Mouse (Mus musculus): ENCODE data around the gene Mrto4. TPM values are rescaled to one million over a fixed set of nuclear protein-coding genes. Genes with fewer than 3 reads are reported as not detected.
A peak's percentile ranks its signal among the peaks of the same experiment; 100 is the strongest.

Mrto4 gene
- polyA plus RNA-seq, 1 experiment from 2014 or later, result 68.7 TPM

- Histone ChIP-seq H3K36me3 (ENCODE audit: control insufficient read depth, insufficient read depth) (peaks cover 18% of the 10 kb centered on the region), H3K4me1 (ENCODE audit: control insufficient read depth, insufficient read depth, low read length) (peaks cover 17% of the 10 kb centered on the region)
- peak; percentile 15; the same call in 1 of the 2 replicates for ATAC-seq (replicated peaks; ENCODE audit: extremely low read depth, insufficient read depth, low FRiP score)
Observed at GRCm38 (mm10) chr4:139352832-139353231, 456 bp upstream of the Mrto4 start.

GRCm38 (mm10) chr4:139345416-139346019 lies 6.9 kb downstream of the Mrto4 start:
- no peak for ATAC-seq (replicated peaks; ENCODE audit: extremely low read depth, insufficient read depth, low FRiP score)
- no peaks in the 10 kb centered on the region for H3K9me3 ChIP-seq (replicated peaks; ENCODE audit: control insufficient read depth, low read length)
- H3K4me3 ChIP-seq (ENCODE audit: low read length), result no peak overlapping the region
- H3K9ac ChIP-seq (ENCODE audit: low read length), result no peak overlapping the region
- H3K27ac ChIP-seq (ENCODE audit: low read length), result no peak overlapping the region
- peaks cover 16% of the 10 kb centered on the region for H3K36me3 ChIP-seq (ENCODE audit: control insufficient read depth, insufficient read depth)
- H3K4me1 ChIP-seq (ENCODE audit: control insufficient read depth, insufficient read depth, low read length), result peaks cover 2% of the 10 kb centered on the region; the same call in 1 of the 2 replicates
- no peaks in the 10 kb centered on the region for H3K27me3 ChIP-seq (ENCODE audit: control insufficient read depth, insufficient read depth, low read length)
- H3K4me2 ChIP-seq (ENCODE audit: low read depth, low read length), result no peak overlapping the region
- 83% methylated on average over 23 of the region's 23 CpGs for WGBS

More at GRCm38 (mm10) chr4:139352832-139353231, 456 bp upstream of the Mrto4 start:
- 2% methylated on average over 7 of the region's 7 CpGs for WGBS
- Histone ChIP-seq H3K27me3 (ENCODE audit: control insufficient read depth, insufficient read depth, low read length) (no peaks in the 10 kb centered on the region), H3K27ac (ENCODE audit: low read length) (peak overlapping the region; percentile 97), H3K9ac (ENCODE audit: low read length) (peak overlapping the region; percentile 95), H3K4me3 (ENCODE audit: low read length) (peak overlapping the region; percentile 90), H3K9me3 (replicated peaks; ENCODE audit: control insufficient read depth, low read length) (no peaks in the 10 kb centered on the region), H3K4me2 (ENCODE audit: low read depth, low read length) (peak overlapping the region; percentile 98)

GRCm38 (mm10) chr4:139343718-139344117 lies 8.7 kb downstream of the Mrto4 start:
- no peaks in the 10 kb centered on the region for H3K4me1 ChIP-seq (ENCODE audit: control insufficient read depth, insufficient read depth, low read length)
- no peaks in the 10 kb centered on the region for H3K9me3 ChIP-seq (replicated peaks; ENCODE audit: control insufficient read depth, low read length)
- H3K4me3 ChIP-seq (ENCODE audit: low read length), result no peak overlapping the region
- no peaks in the 10 kb centered on the region for H3K27me3 ChIP-seq (ENCODE audit: control insufficient read depth, insufficient read depth, low read length)
- H3K36me3 ChIP-seq (ENCODE audit: control insufficient read depth, insufficient read depth), result peaks cover 10% of the 10 kb centered on the region
- no peak overlapping the region for H3K27ac ChIP-seq (ENCODE audit: low read length)
- H3K4me2 ChIP-seq (ENCODE audit: low read depth, low read length), result no peak overlapping the region
- WGBS, result 40% methylated on average over 5 of the region's 5 CpGs
- ATAC-seq (replicated peaks; ENCODE audit: extremely low read depth, insufficient read depth, low FRiP score), result no peak
- H3K9ac ChIP-seq (ENCODE audit: low read length), result 0 out of 2 replicates have a peak overlapping the region, but pooled peaks have one; percentile 21

- 70% methylated on average over 7 of the region's 7 CpGs for whole genome bisulfite sequencing
- no peaks in the 10 kb centered on the region for H3K9me3 ChIP-seq (replicated peaks; ENCODE audit: control insufficient read depth, low read length)
- H3K27ac ChIP-seq (ENCODE audit: low read length), result no peak overlapping the region
- H3K4me2 ChIP-seq (ENCODE audit: low read depth, low read length), result no peak overlapping the region
- no peak overlapping the region for H3K9ac ChIP-seq (ENCODE audit: low read length)
- ATAC-seq (replicated peaks; ENCODE audit: extremely low read depth, insufficient read depth, low FRiP score), result no peak
- H3K36me3 ChIP-seq (ENCODE audit: control insufficient read depth, insufficient read depth), result no peaks in the 10 kb centered on the region
- H3K27me3 ChIP-seq (ENCODE audit: control insufficient read depth, insufficient read depth, low read length), result 0 out of 2 replicates have a peak, but pooled peaks cover 2% of the 10 kb centered on the region
- H3K4me1 ChIP-seq (ENCODE audit: control insufficient read depth, insufficient read depth, low read length), result no peaks in the 10 kb centered on the region
- H3K4me3 ChIP-seq (ENCODE audit: low read length), result no peak overlapping the region
Observed at GRCm38 (mm10) chr4:139341556-139342233, 10.7 kb downstream of the Mrto4 start.

- no peak for ATAC-seq (replicated peaks; ENCODE audit: extremely low read depth, insufficient read depth, low FRiP score)
- Histone ChIP-seq H3K4me3 (ENCODE audit: low read length) (no peak overlapping the region), H3K27ac (ENCODE audit: low read length) (no peak overlapping the region), H3K4me1 (ENCODE audit: control insufficient read depth, insufficient read depth, low read length) (no peaks in the 10 kb centered on the region), H3K9me3 (replicated peaks; ENCODE audit: control insufficient read depth, low read length) (no peaks in the 10 kb centered on the region), H3K4me2 (ENCODE audit: low read depth, low read length) (no peak overlapping the region), H3K27me3 (ENCODE audit: control insufficient read depth, insufficient read depth, low read length) (0 out of 2 replicates have a peak, but pooled peaks cover 2% of the 10 kb centered on the region), H3K9ac (ENCODE audit: low read length) (no peak overlapping the region), H3K36me3 (ENCODE audit: control insufficient read depth, insufficient read depth) (no peaks in the 10 kb centered on the region)
- 78% methylated on average over 4 of the region's 4 CpGs for WGBS
Observed at GRCm38 (mm10) chr4:139340835-139341234, 11.5 kb downstream of the Mrto4 start.

GRCm38 (mm10) chr4:139338145-139338544 lies 14.2 kb downstream of the Mrto4 start:
- Histone ChIP-seq H3K27me3 (ENCODE audit: control insufficient read depth, insufficient read depth, low read length) (0 out of 2 replicates have a peak, but pooled peaks cover 2% of the 10 kb centered on the region), H3K9me3 (replicated peaks; ENCODE audit: control insufficient read depth, low read length) (no peaks in the 10 kb centered on the region), H3K27ac (ENCODE audit: low read length) (no peak overlapping the region), H3K9ac (ENCODE audit: low read length) (no peak overlapping the region), H3K4me2 (ENCODE audit: low read depth, low read length) (no peak overlapping the region), H3K4me1 (ENCODE audit: control insufficient read depth, insufficient read depth, low read length) (no peaks in the 10 kb centered on the region), H3K4me3 (ENCODE audit: low read length) (no peak overlapping the region), H3K36me3 (ENCODE audit: control insufficient read depth, insufficient read depth) (no peaks in the 10 kb centered on the region)
- no peak for ATAC-seq (replicated peaks; ENCODE audit: extremely low read depth, insufficient read depth, low FRiP score)
- WGBS, result 44% methylated on average over 33 of the region's 33 CpGs

GRCm38 (mm10) chr4:139336822-139337483 lies 15.4 kb downstream of the Mrto4 start:
- H3K27me3 ChIP-seq (ENCODE audit: control insufficient read depth, insufficient read depth, low read length), result 0 out of 2 replicates have a peak, but pooled peaks cover 2% of the 10 kb centered on the region

GRCm38 (mm10) chr4:139335507-139335906 lies 16.9 kb downstream of the Mrto4 start:
- H3K36me3 ChIP-seq (ENCODE audit: control insufficient read depth, insufficient read depth), result no peaks in the 10 kb centered on the region
- H3K27me3 ChIP-seq (ENCODE audit: control insufficient read depth, insufficient read depth, low read length), result peaks cover 2% of the 10 kb centered on the region; the same call in 1 of the 2 replicates
- H3K4me2 ChIP-seq (ENCODE audit: low read depth, low read length), result no peak overlapping the region
- no peaks in the 10 kb centered on the region for H3K9me3 ChIP-seq (replicated peaks; ENCODE audit: control insufficient read depth, low read length)
- ATAC-seq (replicated peaks; ENCODE audit: extremely low read depth, insufficient read depth, low FRiP score), result no peak
- H3K9ac ChIP-seq (ENCODE audit: low read length), result no peak overlapping the region
- WGBS, result 36% methylated on average over 7 of the region's 7 CpGs
- H3K4me3 ChIP-seq (ENCODE audit: low read length), result no peak overlapping the region
- no peak overlapping the region for H3K27ac ChIP-seq (ENCODE audit: low read length)
- no peaks in the 10 kb centered on the region for H3K4me1 ChIP-seq (ENCODE audit: control insufficient read depth, insufficient read depth, low read length)

More at GRCm38 (mm10) chr4:139336822-139337483, 15.4 kb downstream of the Mrto4 start:
- Histone ChIP-seq H3K9ac (ENCODE audit: low read length) (peak overlapping the region; percentile 62), H3K4me2 (ENCODE audit: low read depth, low read length) (peak overlapping the region; percentile 75), H3K9me3 (replicated peaks; ENCODE audit: control insufficient read depth, low read length) (no peaks in the 10 kb centered on the region), H3K27ac (ENCODE audit: low read length) (no peak overlapping the region), H3K36me3 (ENCODE audit: control insufficient read depth, insufficient read depth) (no peaks in the 10 kb centered on the region), H3K4me1 (ENCODE audit: control insufficient read depth, insufficient read depth, low read length) (no peaks in the 10 kb centered on the region), H3K4me3 (ENCODE audit: low read length) (peak overlapping the region; percentile 41)
- ATAC-seq (replicated peaks; ENCODE audit: extremely low read depth, insufficient read depth, low FRiP score), result peak; percentile 75
- WGBS, result 13% methylated on average over 24 of the region's 24 CpGs

Data from heart, embryonic 16.5 days (tissue).